Mouse (Mus musculus) midbrain, postnatal 0 days (tissue): ENCODE results near the gene Mob2. TPM values are rescaled to one million over a fixed set of nuclear protein-coding genes. Genes with fewer than 3 reads are reported as not detected.

Experiments used
- ATAC-seq: fragments of 200-750 bp; cut with Nextera tagmentation; 2 replicates; pipeline ENCODE4 v1.8.0; 2017; ENCODE audit warnings: moderate number of reproducible peaks, mild to moderate bottlenecking, moderate TSS enrichment, moderate library complexity; ENCODE audit not compliant: low FRiP score
- DNase-seq: peaks from one replicate; pipeline ENCODE4 v3.0.0-alpha.2; 2015; ENCODE audit warnings: low spot score
- H3K27ac ChIP-seq: fragments of 300-500 bp; sonication (generic); 2 replicates; pipeline ENCODE4 v1.5.1; 2014; ENCODE audit warnings: low read depth, mild to moderate bottlenecking, low read length, mixed read lengths
- H3K27me3 ChIP-seq: fragments of 300-500 bp; sonication (generic); 2 replicates; pipeline ENCODE4 v1.6.1; 2014; ENCODE audit warnings: low read length, control low read depth, mixed read lengths; ENCODE audit not compliant: insufficient read depth
- H3K36me3 ChIP-seq: fragments of 300-500 bp; sonication (generic); 2 replicates; pipeline ENCODE4 v1.6.1; 2014; ENCODE audit warnings: low read length, control low read depth, mixed read lengths; ENCODE audit not compliant: insufficient read depth
- H3K4me1 ChIP-seq: fragments of 300-500 bp; sonication (generic); 2 replicates; pipeline ENCODE4 v1.6.1; 2014; ENCODE audit warnings: mild to moderate bottlenecking, control low read depth, antibody characterized with exemption, low read length, mixed read lengths; ENCODE audit not compliant: insufficient read depth
- H3K4me2 ChIP-seq: fragments of 300-500 bp; sonication (generic); 2 replicates; pipeline ENCODE4 v1.6.1; 2014; ENCODE audit warnings: low read depth, mild to moderate bottlenecking, low read length, mixed read lengths; ENCODE audit not compliant: poor library complexity, severe bottlenecking
- H3K4me3 ChIP-seq: fragments of 300-500 bp; sonication (generic); 2 replicates; pipeline ENCODE4 v1.5.1; 2014; ENCODE audit warnings: low read depth, mild to moderate bottlenecking, low read length, moderate library complexity
- H3K9ac ChIP-seq: fragments of 300-500 bp; sonication (generic); replicated peaks from 2 replicates; pipeline ENCODE4 v1.6.1; 2014; ENCODE audit warnings: mild to moderate bottlenecking, low read length, moderate library complexity, mixed read lengths; ENCODE audit not compliant: poor library complexity, severe bottlenecking
- H3K9me3 ChIP-seq: fragments of 300-500 bp; sonication (generic); 2 replicates; pipeline ENCODE4 v1.6.1; 2016; ENCODE audit warnings: low read length, control low read depth
- CTCF ChIP-seq: IDR thresholded peaks from 2 replicates; pipeline ENCODE4 v1.5.1; 2016; ENCODE audit warnings: antibody characterized with exemption, mild to moderate bottlenecking
- WGBS: fragments of 180-500 bp; shearing (Covaris S2); extraction: QIAGEN DNeasy Blood & Tissue Kit; methylation state at CpG from one replicate; pipeline ENCODE4 v1.1.7; 2014; 5-methylcytosine and 5-hydroxymethylcytosine counted together
- polyA plus RNA-seq: library from polyadenylated mRNA; unstranded; fragments of >200 nt; fragmentation: Nextera tagmentation; extraction: Ambion mirVana; gene quantifications from 2 replicates; pipeline ENCODE4 v1.2.1, GENCODE M21; 2015
- total RNA-seq: library from RNA; depleted of rRNA; stranded (reverse); fragments of >200 nt; gene quantifications from 2 replicates; pipeline ENCODE4 v1.2.3, GENCODE M21; 2014

Gene Mob2
- total and polyA plus RNA-seq, 2 experiments from 2014 or later, result 31.6 to 38.0 TPM

GRCm38 (mm10) chr7:142045932-142046331, 14.9 kb downstream of the Mob2 start:
- H3K9me3 ChIP-seq, result no peaks in the 10 kb centered on the region
- H3K4me2 ChIP-seq, result no peak overlapping the region
- H3K9ac ChIP-seq, result no peak overlapping the region
- DNase-seq (no peak), ATAC-seq (no peak)
- no peaks in the 10 kb centered on the region for H3K4me1 ChIP-seq
- no peak overlapping the region for H3K27ac ChIP-seq
- WGBS, result 83% methylated on average over 1 of the region's 1 CpGs
- TF ChIP-seq CTCF, result no peak
- no peak overlapping the region for H3K4me3 ChIP-seq
- no peaks in the 10 kb centered on the region for H3K36me3 ChIP-seq
- H3K27me3 ChIP-seq, result no peaks in the 10 kb centered on the region

GRCm38 (mm10) chr7:142045344-142045743, 15.5 kb downstream of the Mob2 start:
- ATAC-seq (no peak), DNase-seq (no peak)
- Histone ChIP-seq H3K4me1 (no peaks in the 10 kb centered on the region), H3K9ac (no peak overlapping the region), H3K36me3 (no peaks in the 10 kb centered on the region), H3K27me3 (no peaks in the 10 kb centered on the region), H3K4me3 (no peak overlapping the region), H3K27ac (no peak overlapping the region), H3K9me3 (no peaks in the 10 kb centered on the region), H3K4me2 (no peak overlapping the region)
- no peak for TF ChIP-seq CTCF
- 43% methylated on average over 2 of the region's 2 CpGs for WGBS

- WGBS, result 99% methylated on average over 3 of the region's 3 CpGs
- no peaks in the 10 kb centered on the region for H3K9me3 ChIP-seq
- no peak overlapping the region for H3K27ac ChIP-seq
- H3K4me3 ChIP-seq, result no peak overlapping the region
- DNase-seq, result no peak
- no peaks in the 10 kb centered on the region for H3K4me1 ChIP-seq
- no peak overlapping the region for H3K4me2 ChIP-seq
- H3K9ac ChIP-seq, result no peak overlapping the region
- no peaks in the 10 kb centered on the region for H3K27me3 ChIP-seq
- H3K36me3 ChIP-seq, result no peaks in the 10 kb centered on the region
- no peak for ATAC-seq
- no peak for TF ChIP-seq CTCF
These were observed 20.1 kb downstream of the Mob2 start for GRCm38 (mm10) chr7:142040756-142041155.

- peak; percentile 69 for TF ChIP-seq CTCF
- Histone ChIP-seq H3K27me3 (no peaks in the 10 kb centered on the region), H3K36me3 (no peaks in the 10 kb centered on the region), H3K4me2 (no peak overlapping the region), H3K4me3 (no peak overlapping the region), H3K4me1 (no peaks in the 10 kb centered on the region), H3K9ac (no peak overlapping the region), H3K9me3 (no peaks in the 10 kb centered on the region), H3K27ac (no peak overlapping the region)
- 79% methylated on average over 4 of the region's 4 CpGs for WGBS
- DNase-seq (peak; percentile 39), ATAC-seq (no peak)
These were observed 23.2 kb downstream of the Mob2 start for GRCm38 (mm10) chr7:142037553-142038170.

GRCm38 (mm10) chr7:142035048-142035811, 25.6 kb downstream of the Mob2 start:
- Histone ChIP-seq H3K27me3 (no peaks in the 10 kb centered on the region), H3K36me3 (no peaks in the 10 kb centered on the region), H3K4me1 (no peaks in the 10 kb centered on the region), H3K4me3 (no peak overlapping the region), H3K9ac (no peak overlapping the region), H3K27ac (no peak overlapping the region), H3K9me3 (no peaks in the 10 kb centered on the region), H3K4me2 (no peak overlapping the region)
- no peak for TF ChIP-seq CTCF
- WGBS, result 86% methylated on average over 2 of the region's 2 CpGs
- DNase-seq, result no peak
- no peak for ATAC-seq

- H3K9me3 ChIP-seq, result no peaks in the 10 kb centered on the region
- no peak overlapping the region for H3K27ac ChIP-seq
- no peaks in the 10 kb centered on the region for H3K4me1 ChIP-seq
- no peak overlapping the region for H3K9ac ChIP-seq
- ATAC-seq (no peak), DNase-seq (peak; percentile 19)
- H3K36me3 ChIP-seq, result no peaks in the 10 kb centered on the region
- no peak overlapping the region for H3K4me3 ChIP-seq
- 80% methylated on average over 2 of the region's 2 CpGs for WGBS
- H3K27me3 ChIP-seq, result no peaks in the 10 kb centered on the region
- H3K4me2 ChIP-seq, result no peak overlapping the region
- no peak for TF ChIP-seq CTCF
These were observed 26.7 kb downstream of the Mob2 start for GRCm38 (mm10) chr7:142034198-142034597.
